Mouse (Mus musculus): ENCODE measurements around the gene Cyld. TPM values are rescaled to one million over a fixed set of nuclear protein-coding genes. Genes with fewer than 3 reads are reported as not detected.

Cyld gene
- total and polyA plus RNA-seq, 3 experiments, result 4.8 to 29.4 (median 27.1) TPM

- TF ChIP-seq CTCF (IDR thresholded peaks at IDR 0.05) (no peak), POLR2A (IDR thresholded peaks at IDR 0.05; ENCODE audit: insufficient read depth, low read depth, low read length) (no peak), EP300 (IDR thresholded peaks at IDR 0.05; ENCODE audit: insufficient read depth, low read depth, low read length) (no peak)
- intact Hi-C loops (cut with DNase I), result no loop called here
Measured at GRCm38 (mm10) chr8:88691342-88691948, 5.4 kb upstream of the Cyld start.

DNA sequence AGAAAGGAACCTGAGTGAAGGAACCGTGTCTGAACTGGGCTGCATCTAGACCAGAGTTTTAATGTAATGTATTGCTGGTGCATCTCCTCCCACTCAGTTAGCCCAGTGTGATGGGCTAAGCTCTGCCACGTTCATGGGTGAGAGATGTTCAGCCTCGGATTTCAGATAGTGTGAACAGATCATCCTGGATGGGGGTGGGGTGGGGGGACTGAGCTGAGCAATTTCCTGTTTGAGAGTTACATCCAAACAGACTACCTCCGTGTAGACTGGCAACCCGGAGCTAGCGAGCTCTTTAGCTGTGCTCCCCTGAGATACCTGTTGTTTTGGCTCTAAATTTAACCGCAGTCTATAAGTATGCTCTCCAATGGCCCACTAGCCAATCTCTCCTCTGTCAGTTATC is 4.9 kb upstream of the Cyld start:
- Histone ChIP-seq H3K79me2 (replicated peaks; ENCODE audit: control insufficient read depth, insufficient read depth, low read length) (no peaks in the 10 kb centered on the region), H3K27me3 (ENCODE audit: control insufficient read depth, insufficient read depth, low read length) (no peaks in the 10 kb centered on the region), H3K9ac (ENCODE audit: low read depth, low read length) (no peak overlapping the region), H3K4me3 (no peak overlapping the region), H3K4me1 (ENCODE audit: control insufficient read depth, insufficient read depth, low read length) (peaks cover 1% of the 10 kb centered on the region), H3K27ac (no peak overlapping the region), H3K36me3 (ENCODE audit: control insufficient read depth, insufficient read depth, low read length) (no peaks in the 10 kb centered on the region)
- intact Hi-C loops (cut with DNase I), result no loop called here
- 33% methylated on average over 7 of the region's 7 CpGs for WGBS
- no peak for DNase-seq
- TF ChIP-seq EP300 (IDR thresholded peaks at IDR 0.05; ENCODE audit: insufficient read depth, low read depth, low read length) (no peak), POLR2A (IDR thresholded peaks at IDR 0.05; ENCODE audit: insufficient read depth, low read depth, low read length) (no peak), CTCF (IDR thresholded peaks at IDR 0.05) (no peak)

More at GRCm38 (mm10) chr8:88691342-88691948, 5.4 kb upstream of the Cyld start:
- Histone ChIP-seq H3K9ac (ENCODE audit: low read depth, low read length) (no peak overlapping the region), H3K79me2 (replicated peaks; ENCODE audit: control insufficient read depth, insufficient read depth, low read length) (no peaks in the 10 kb centered on the region), H3K4me3 (no peak overlapping the region), H3K27ac (no peak overlapping the region), H3K4me1 (ENCODE audit: control insufficient read depth, insufficient read depth, low read length) (peaks cover 1% of the 10 kb centered on the region), H3K36me3 (ENCODE audit: control insufficient read depth, insufficient read depth, low read length) (no peaks in the 10 kb centered on the region), H3K27me3 (ENCODE audit: control insufficient read depth, insufficient read depth, low read length) (no peaks in the 10 kb centered on the region)
- no peak for DNase-seq
- 32% methylated on average over 4 of the region's 4 CpGs for WGBS

DNA sequence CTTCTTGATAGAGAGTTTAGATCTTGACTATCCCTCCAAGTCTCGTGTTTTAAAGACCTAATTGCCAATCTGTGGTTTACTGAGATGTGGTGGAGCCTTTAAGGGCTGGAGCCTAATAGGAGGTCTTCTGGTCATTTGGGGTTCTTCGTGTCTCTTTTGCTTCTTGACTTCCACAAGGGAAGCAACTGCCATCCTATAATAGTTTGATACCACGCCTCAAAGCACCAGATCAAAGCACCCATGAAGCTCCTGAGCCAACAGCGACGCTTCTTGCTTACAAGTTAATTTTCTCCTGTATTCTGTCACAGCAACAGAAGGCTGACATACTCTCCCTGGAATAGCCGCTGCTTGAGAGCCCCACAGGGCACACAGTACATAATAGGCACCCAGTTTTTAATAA is 4.0 kb upstream of the Cyld start:
- no peaks in the 10 kb centered on the region for H3K36me3 ChIP-seq (ENCODE audit: control insufficient read depth, insufficient read depth, low read length)
- intact Hi-C loops (cut with DNase I), result no loop called here

DNA sequence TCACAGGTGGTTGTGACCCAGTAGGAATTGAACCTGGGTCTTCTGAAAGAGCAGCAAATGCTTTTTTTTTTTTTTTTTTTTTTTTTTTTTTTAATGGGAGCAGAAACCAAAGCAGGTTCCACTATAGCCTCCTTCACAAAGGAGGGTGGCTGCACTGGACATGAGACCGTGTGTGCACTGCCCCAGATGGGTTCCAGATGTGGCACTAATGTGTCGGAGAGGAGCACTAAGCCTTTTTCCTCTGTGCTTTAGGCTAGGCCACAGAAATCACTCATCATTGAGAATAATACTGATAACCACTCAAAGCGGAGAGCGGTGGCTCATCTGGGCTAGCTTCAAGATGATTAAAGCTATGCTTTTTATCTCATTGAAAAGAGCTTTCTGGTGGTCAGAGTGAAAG is 3.5 kb upstream of the Cyld start:
- TF ChIP-seq POLR2A (IDR thresholded peaks at IDR 0.05; ENCODE audit: insufficient read depth, low read depth, low read length) (no peak), EP300 (IDR thresholded peaks at IDR 0.05; ENCODE audit: insufficient read depth, low read depth, low read length) (no peak), CTCF (IDR thresholded peaks at IDR 0.05) (no peak)
- H3K27ac ChIP-seq, result no peak overlapping the region
- peaks cover 1% of the 10 kb centered on the region for H3K4me1 ChIP-seq (ENCODE audit: control insufficient read depth, insufficient read depth, low read length)
- peak in 1 of 2 experiments; percentile 0 for DNase-seq
- no peaks in the 10 kb centered on the region for H3K36me3 ChIP-seq (ENCODE audit: control insufficient read depth, insufficient read depth, low read length)
- H3K9ac ChIP-seq (ENCODE audit: low read depth, low read length), result no peak overlapping the region
- H3K79me2 ChIP-seq (replicated peaks; ENCODE audit: control insufficient read depth, insufficient read depth, low read length), result no peaks in the 10 kb centered on the region
- intact Hi-C loops (cut with DNase I), result no loop called here
- H3K27me3 ChIP-seq (ENCODE audit: control insufficient read depth, insufficient read depth, low read length), result no peaks in the 10 kb centered on the region
- H3K4me3 ChIP-seq, result no peak overlapping the region
- WGBS, result 85% methylated on average over 4 of the region's 4 CpGs

More for the DNA sequence above, 4.0 kb upstream of the Cyld start:
- Histone ChIP-seq H3K4me1 (ENCODE audit: control insufficient read depth, insufficient read depth, low read length) (peaks cover 1% of the 10 kb centered on the region), H3K27ac (no peak overlapping the region), H3K27me3 (ENCODE audit: control insufficient read depth, insufficient read depth, low read length) (no peaks in the 10 kb centered on the region), H3K4me3 (no peak overlapping the region), H3K79me2 (replicated peaks; ENCODE audit: control insufficient read depth, insufficient read depth, low read length) (no peaks in the 10 kb centered on the region), H3K9ac (ENCODE audit: low read depth, low read length) (no peak overlapping the region)
- no peak for DNase-seq
- no peak for TF ChIP-seq POLR2A (IDR thresholded peaks at IDR 0.05; ENCODE audit: insufficient read depth, low read depth, low read length)
- 83% methylated on average over 6 of the region's 6 CpGs for WGBS

- H3K4me1 ChIP-seq (ENCODE audit: control insufficient read depth, insufficient read depth, low read length), result peaks cover 1% of the 10 kb centered on the region
- TF ChIP-seq EP300 (IDR thresholded peaks at IDR 0.05; ENCODE audit: insufficient read depth, low read depth, low read length) (no peak), CTCF (IDR thresholded peaks at IDR 0.05) (no peak), POLR2A (IDR thresholded peaks at IDR 0.05; ENCODE audit: insufficient read depth, low read depth, low read length) (no peak)
- no peak overlapping the region for H3K4me3 ChIP-seq
- no peaks in the 10 kb centered on the region for H3K79me2 ChIP-seq (replicated peaks; ENCODE audit: control insufficient read depth, insufficient read depth, low read length)
- H3K36me3 ChIP-seq (ENCODE audit: control insufficient read depth, insufficient read depth, low read length), result no peaks in the 10 kb centered on the region
- peak in 1 of 2 experiments; percentile 29 for DNase-seq
- no peaks in the 10 kb centered on the region for H3K27me3 ChIP-seq (ENCODE audit: control insufficient read depth, insufficient read depth, low read length)
- H3K27ac ChIP-seq, result no peak overlapping the region
- no peak overlapping the region for H3K9ac ChIP-seq (ENCODE audit: low read depth, low read length)
- intact Hi-C loops (cut with DNase I), result no loop called here
- WGBS, result 58% methylated on average over 7 of the region's 7 CpGs
Measured at GRCm38 (mm10) chr8:88694291-88694690, 2.5 kb upstream of the Cyld start.

DNA sequence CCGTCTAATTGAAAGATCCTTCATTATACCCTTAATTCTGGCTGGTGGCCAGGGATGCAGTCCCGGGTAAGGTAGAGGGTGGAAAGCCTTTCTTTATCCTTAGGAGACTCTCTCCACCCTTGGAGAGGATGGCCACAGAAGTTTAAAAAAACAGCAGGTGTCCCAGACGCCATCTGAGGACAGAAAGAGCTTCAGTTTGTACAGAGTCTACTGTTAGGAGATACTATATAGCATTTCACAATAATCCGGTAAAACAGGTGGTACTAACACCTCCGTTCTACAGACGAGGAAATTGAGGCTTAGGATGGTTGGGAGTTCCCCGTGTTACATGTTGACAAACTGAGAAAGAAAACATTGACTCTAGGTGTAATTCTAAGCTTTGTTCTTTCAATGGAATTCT is 600 bp upstream of the Cyld start:
- intact Hi-C loops (cut with DNase I), result loop anchor here (5.0 kb wide), 1 partner anchor 49 kb away; the partner anchor contains the start of gene Nod2
- DNase-seq, result no peak
- WGBS, result 11% methylated on average over 7 of the region's 7 CpGs

More for the DNA sequence above, 600 bp upstream of the Cyld start:
- TF ChIP-seq EP300 (IDR thresholded peaks at IDR 0.05; ENCODE audit: insufficient read depth, low read depth, low read length) (no peak), CTCF (IDR thresholded peaks at IDR 0.05) (no peak), POLR2A (IDR thresholded peaks at IDR 0.05; ENCODE audit: insufficient read depth, low read depth, low read length) (0 out of 2 replicates have a peak, but pooled peaks have one; percentile 40)
- peaks cover 1% of the 10 kb centered on the region for H3K4me1 ChIP-seq (ENCODE audit: control insufficient read depth, insufficient read depth, low read length)
- H3K27ac ChIP-seq, result peak overlapping the region; percentile 76
- H3K9ac ChIP-seq (ENCODE audit: low read depth, low read length), result no peak overlapping the region
- no peaks in the 10 kb centered on the region; the same call in 1 of the 2 replicates for H3K79me2 ChIP-seq (replicated peaks; ENCODE audit: control insufficient read depth, insufficient read depth, low read length)
- peak overlapping the region; percentile 64 for H3K4me3 ChIP-seq
- no peaks in the 10 kb centered on the region for H3K27me3 ChIP-seq (ENCODE audit: control insufficient read depth, insufficient read depth, low read length)
- no peaks in the 10 kb centered on the region for H3K36me3 ChIP-seq (ENCODE audit: control insufficient read depth, insufficient read depth, low read length)
